14 mouse cellular contexts compared by ENCODE assay signal in the genomic region with DNA sequence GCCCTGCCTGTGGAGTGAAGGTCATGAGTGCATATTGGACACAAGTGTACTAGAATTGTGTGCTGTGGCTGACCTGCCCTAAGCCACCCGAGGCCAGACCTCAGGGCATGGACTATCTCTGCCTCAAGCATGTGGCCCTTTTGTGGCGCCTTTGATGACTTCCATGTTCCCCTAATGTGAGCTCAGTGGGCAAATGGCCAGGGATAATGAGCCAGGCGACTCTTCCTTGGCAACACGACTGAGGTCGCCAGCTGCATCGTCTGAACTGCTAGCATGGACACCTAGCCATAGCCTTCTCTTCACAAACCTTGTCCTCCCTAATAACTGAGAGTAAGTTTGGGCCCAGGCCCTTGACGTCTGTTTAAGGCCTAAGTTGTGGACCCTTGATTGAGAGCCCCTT. TPM values are rescaled to one million over a fixed set of nuclear protein-coding genes. Genes with fewer than 3 reads are reported as not detected.
"Had no signal": no experiment of that assay in that cellular context is flagged by ENCODE, and none has a peak within 500 bp of the region (broad histone marks: within the 10 kb centered on the region; RNA-seq: fewer than 3 reads in every experiment).

No protein-coding gene starts in this region.

- DNase-seq: lung, adult 18-20 months; lung, embryonic 14.5 days; lung, postnatal 10 days; lung, postnatal 4 days; midbrain, embryonic 14.5 days; right cerebral cortex, adult 18-20 months; right cerebral cortex, postnatal 25 days; right cerebral cortex, postnatal 4 days; spleen, adult 18-20 months; thymus, adult 18-20 months; thymus, postnatal 14 days; thymus, postnatal 36 days had no signal

RNA-seq across cellular contexts. Expression of a gene that starts 4.5 kb away (rescaled TPM):
- total RNA-seq: megakaryocyte, adult 5-6 weeks; megakaryocyte-erythroid progenitor cell, adult 5-6 weeks had no signal
